Mouse (Mus musculus): Measurements from ENCODE around the gene Echdc3.

Gene Echdc3

GRCm38 (mm10) chr2:6168560-6168959 lies 44.3 kb downstream of the Echdc3 start:
- DNase-seq (ENCODE audit: low read depth, low spot score) = no peak

DNA sequence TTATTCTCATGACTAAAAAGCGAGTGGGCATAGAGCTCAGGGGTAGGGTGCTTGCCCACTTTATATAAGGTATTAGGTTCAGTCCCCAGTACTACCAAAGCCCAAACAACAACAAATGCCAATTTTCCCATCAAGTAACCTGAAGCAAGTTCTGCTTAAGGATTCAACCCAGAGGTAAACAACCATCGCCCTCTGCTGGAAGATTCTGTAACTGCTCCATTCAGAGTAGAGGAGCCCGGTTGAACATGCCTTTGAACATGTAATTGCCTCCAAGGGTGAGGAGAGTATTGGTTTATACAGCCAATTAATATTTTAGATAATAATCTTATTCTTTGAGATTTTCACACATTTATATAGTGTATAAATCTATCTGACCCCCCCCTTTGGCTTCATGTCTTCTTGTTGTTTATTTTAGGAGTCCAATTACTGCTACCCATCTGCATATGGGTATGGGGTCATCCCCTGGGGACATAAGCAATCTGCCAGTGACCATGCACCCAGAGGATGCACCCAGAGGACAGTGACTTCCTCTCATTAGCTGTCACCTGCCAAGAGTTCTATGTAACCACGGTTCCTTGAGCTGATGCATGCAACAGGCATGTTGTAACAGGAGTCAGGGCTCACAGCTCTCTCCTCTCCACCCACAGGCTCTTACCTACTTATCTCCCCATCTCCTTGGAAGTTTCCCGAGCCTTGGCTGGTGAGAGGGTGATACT lies 44.8 kb downstream of the Echdc3 start:
- peak; percentile 79 for DNase-seq (ENCODE audit: low read depth, low spot score)

GRCm38 (mm10) chr2:6165771-6166170 lies 47.1 kb downstream of the Echdc3 start:
- DNase-seq (ENCODE audit: low read depth, low spot score) = no peak

- no peak for DNase-seq (ENCODE audit: low read depth, low spot score)
Observed at GRCm38 (mm10) chr2:6164606-6165290, 48.1 kb downstream of the Echdc3 start.

GRCm38 (mm10) chr2:6162366-6163040 lies 50.3 kb downstream of the Echdc3 start:
- peak; percentile 74 for DNase-seq (ENCODE audit: low read depth, low spot score)

- DNase-seq (ENCODE audit: low read depth, low spot score) = no peak
Observed at GRCm38 (mm10) chr2:6159735-6160134, 53.1 kb downstream of the Echdc3 start.

GRCm38 (mm10) chr2:6159219-6159618 lies 53.6 kb downstream of the Echdc3 start:
- no peak for DNase-seq (ENCODE audit: low read depth, low spot score)

DNA sequence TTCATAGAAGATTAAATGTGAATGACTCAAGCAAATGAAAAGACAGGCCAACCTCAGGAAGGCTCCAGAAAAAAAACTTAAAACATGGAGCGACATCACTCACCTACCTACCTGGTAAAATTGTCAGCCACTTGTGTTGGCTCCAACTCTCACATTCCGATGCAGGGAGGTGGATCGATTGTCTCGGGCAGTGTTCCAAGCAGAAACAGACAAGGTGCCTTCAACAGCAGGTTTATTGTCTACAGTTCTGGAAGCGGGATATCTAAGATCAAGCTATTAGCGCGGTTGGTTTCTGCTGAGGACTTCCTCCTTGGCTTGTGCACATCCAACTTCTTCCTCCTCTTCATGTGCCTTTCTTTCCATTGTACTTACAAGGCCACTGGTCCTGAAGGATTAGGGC lies 55.2 kb downstream of the Echdc3 start:
- no peak for DNase-seq (ENCODE audit: low read depth, low spot score)

DNA sequence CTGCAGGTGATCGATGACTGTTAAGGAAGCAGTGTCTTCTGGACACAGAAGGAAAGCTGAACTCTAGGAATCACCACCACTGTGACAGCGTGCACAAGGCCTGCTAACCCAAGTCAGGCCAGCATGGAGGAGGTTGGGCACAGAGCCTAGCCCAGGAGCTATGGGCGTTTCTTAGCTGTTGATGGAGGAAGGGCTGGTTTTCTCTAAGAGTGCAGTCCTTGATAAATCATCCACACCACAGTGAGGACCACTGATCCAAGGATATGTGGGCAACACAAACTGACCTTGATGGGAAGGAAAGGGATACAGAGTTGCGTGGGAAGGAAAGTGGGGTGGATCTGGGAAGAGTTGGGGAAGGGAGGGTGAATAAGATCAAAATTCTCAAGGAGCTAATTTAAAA lies 55.6 kb downstream of the Echdc3 start:
- no peak for DNase-seq (ENCODE audit: low read depth, low spot score)

- DNase-seq (ENCODE audit: low read depth, low spot score) = no peak
Observed at GRCm38 (mm10) chr2:6149801-6150200, 63.0 kb downstream of the Echdc3 start.

GRCm38 (mm10) chr2:6146901-6147300 lies 65.9 kb downstream of the Echdc3 start:
- no peak for DNase-seq (ENCODE audit: low read depth, low spot score)

GRCm38 (mm10) chr2:6146257-6146656 lies 66.6 kb downstream of the Echdc3 start:
- no peak for DNase-seq (ENCODE audit: low read depth, low spot score)

- DNase-seq (ENCODE audit: low read depth, low spot score) = no peak
Observed at GRCm38 (mm10) chr2:6145611-6146010, 67.2 kb downstream of the Echdc3 start.

DNA sequence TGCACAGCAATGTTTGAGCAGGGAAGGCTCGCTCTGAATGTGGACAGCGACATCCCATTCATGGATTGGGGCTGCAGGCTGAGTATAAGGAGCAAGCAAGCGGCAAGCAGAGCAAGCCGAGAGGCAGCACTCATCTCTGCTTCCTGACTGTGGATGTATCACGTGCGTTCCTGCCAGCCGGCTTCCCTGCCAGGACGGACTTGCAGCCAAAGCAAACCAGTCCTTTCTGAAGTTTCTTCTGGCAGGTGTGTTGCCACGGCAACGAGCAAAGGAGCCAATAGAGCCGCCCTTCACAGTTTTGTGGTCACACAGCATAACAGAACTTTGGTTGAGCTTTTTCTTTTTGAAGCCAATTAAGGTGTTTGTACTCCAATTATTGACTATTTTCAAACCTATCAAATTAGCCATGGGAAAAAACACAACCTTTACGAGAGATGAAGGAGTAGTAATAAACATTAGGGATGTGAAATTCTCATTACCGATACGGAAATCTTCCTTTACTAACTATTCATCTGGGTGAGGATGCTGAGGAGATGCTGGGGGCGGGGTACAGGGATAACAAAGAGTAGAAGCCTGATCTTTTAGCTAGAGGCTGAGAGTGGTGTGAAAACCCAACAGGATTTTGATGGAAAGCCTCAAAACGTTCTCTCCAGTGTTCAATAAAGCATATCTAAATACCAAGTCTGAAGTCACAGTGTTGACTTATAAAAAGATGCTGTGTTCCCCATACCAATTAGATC lies 69.7 kb downstream of the Echdc3 start:
- peak; percentile 60 for DNase-seq (ENCODE audit: low read depth, low spot score)

GRCm38 (mm10) chr2:6140572-6141161 lies 72.2 kb downstream of the Echdc3 start:
- DNase-seq (ENCODE audit: low read depth, low spot score) = no peak
